Mouse (Mus musculus): ENCODE measurements around the gene Cd81.

Cd81 gene

GRCm38 (mm10) chr7:143114773-143115172 is 62.2 kb downstream of the Cd81 start:
- no peak for DNase-seq

DNA sequence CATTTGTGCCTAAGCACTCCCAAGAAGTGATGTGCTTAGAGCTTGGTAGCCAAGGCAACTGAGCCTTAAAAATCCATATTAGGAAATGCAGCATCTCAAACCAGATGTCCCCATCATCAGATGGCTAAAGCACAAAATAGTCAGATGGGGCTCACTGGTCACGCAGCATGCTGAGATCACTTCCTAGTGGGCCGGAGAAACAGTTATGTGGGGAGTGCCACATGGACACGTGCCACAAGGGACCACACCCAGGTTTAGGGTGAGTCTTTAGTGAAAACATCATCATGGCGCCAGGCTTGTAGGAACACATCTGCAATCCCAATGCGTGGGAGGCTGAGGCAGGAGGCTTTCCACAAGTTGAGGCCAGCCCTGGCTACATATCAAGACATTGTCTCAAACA is 64.0 kb downstream of the Cd81 start:
- DNase-seq: no peak
